Mouse (Mus musculus): Measurements from ENCODE around the gene Smco3. TPM values are rescaled to one million over a fixed set of nuclear protein-coding genes. Genes with fewer than 3 reads are reported as not detected.
"Not testable (repeated sequence)": the region's sequence is repeated elsewhere in the genome, so short reads cannot be mapped to it uniquely, and the experiment has no call there.

Gene Smco3
- not detected in 2 replicates for polyA plus RNA-seq (2012; rRNA removed)

GRCm38 (mm10) chr6:136835352-136835751 lies at the start of gene Smco3:
TSS of gene Smco3 (minus strand) at chr6:136835452.
- H3K36me3 ChIP-seq (ENCODE audit: control insufficient read depth, insufficient read depth, low read length): no peaks in the 10 kb centered on the region
- TF ChIP-seq POLR2A (IDR thresholded peaks at IDR 0.05; ENCODE audit: low read depth, low read length) (no peak), CTCF (IDR thresholded peaks at IDR 0.05; ENCODE audit: extremely low read depth, insufficient read depth, insufficient read length, insufficient replicate concordance) (no peak)
- H3K4me3 ChIP-seq (ENCODE audit: extremely low read depth, insufficient read depth, insufficient read length): no peak within 1 kb of the TSS
- no peak for DNase-seq (ENCODE audit: low read depth in 1 of 2, low spot score in 2 of 2)
- 80% methylated on average over 4 of the region's 4 CpGs for WGBS
- no peaks in the 10 kb centered on the region for H3K4me1 ChIP-seq (ENCODE audit: control insufficient read depth, insufficient read depth, insufficient read length)
- H3K27ac ChIP-seq (ENCODE audit: insufficient read depth, low read length): no peak within 1 kb of the TSS
- H3K27me3 ChIP-seq (ENCODE audit: control insufficient read depth, insufficient read depth, low read length): no peaks in the 10 kb centered on the region

- not testable (repeated sequence) for H3K4me3 ChIP-seq (ENCODE audit: extremely low read depth, insufficient read depth, insufficient read length); H3K36me3 ChIP-seq (ENCODE audit: control insufficient read depth, insufficient read depth, low read length); H3K4me1 ChIP-seq (ENCODE audit: control insufficient read depth, insufficient read depth, insufficient read length); DNase-seq (ENCODE audit: low read depth in 1 of 2, low spot score in 2 of 2); H3K27ac ChIP-seq (ENCODE audit: insufficient read depth, low read length); H3K27me3 ChIP-seq (ENCODE audit: control insufficient read depth, insufficient read depth, low read length)
- WGBS: 81% methylated on average over 1 of the region's 1 CpGs
These were observed 49.5 kb upstream of the Smco3 start for GRCm38 (mm10) chr6:136884766-136885165.

GRCm38 (mm10) chr6:136883961-136884360 lies 48.7 kb upstream of the Smco3 start:
- TF ChIP-seq CTCF (IDR thresholded peaks at IDR 0.05; ENCODE audit: extremely low read depth, insufficient read depth, insufficient read length, insufficient replicate concordance): no peak
- TF ChIP-seq POLR2A (IDR thresholded peaks at IDR 0.05; ENCODE audit: low read depth, low read length): no peak
- Histone ChIP-seq H3K27me3 (ENCODE audit: control insufficient read depth, insufficient read depth, low read length) (no peaks in the 10 kb centered on the region), H3K27ac (ENCODE audit: insufficient read depth, low read length) (no peak overlapping the region), H3K4me3 (ENCODE audit: extremely low read depth, insufficient read depth, insufficient read length) (no peak overlapping the region), H3K36me3 (ENCODE audit: control insufficient read depth, insufficient read depth, low read length) (no peaks in the 10 kb centered on the region), H3K4me1 (ENCODE audit: control insufficient read depth, insufficient read depth, insufficient read length) (no peaks in the 10 kb centered on the region)
- WGBS: 82% methylated on average over 6 of the region's 6 CpGs
- DNase-seq (ENCODE audit: low read depth in 1 of 2, low spot score in 2 of 2): no peak

GRCm38 (mm10) chr6:136883431-136883915 lies 48.2 kb upstream of the Smco3 start:
- DNase-seq (ENCODE audit: low read depth in 1 of 2, low spot score in 2 of 2): no peak
- Histone ChIP-seq H3K4me3 (ENCODE audit: extremely low read depth, insufficient read depth, insufficient read length) (no peak overlapping the region), H3K27ac (ENCODE audit: insufficient read depth, low read length) (no peak overlapping the region), H3K27me3 (ENCODE audit: control insufficient read depth, insufficient read depth, low read length) (no peaks in the 10 kb centered on the region), H3K36me3 (ENCODE audit: control insufficient read depth, insufficient read depth, low read length) (no peaks in the 10 kb centered on the region), H3K4me1 (ENCODE audit: control insufficient read depth, insufficient read depth, insufficient read length) (no peaks in the 10 kb centered on the region)
- WGBS: 80% methylated on average over 3 of the region's 3 CpGs
- TF ChIP-seq POLR2A (IDR thresholded peaks at IDR 0.05; ENCODE audit: low read depth, low read length) (no peak), CTCF (IDR thresholded peaks at IDR 0.05; ENCODE audit: extremely low read depth, insufficient read depth, insufficient read length, insufficient replicate concordance) (no peak)

GRCm38 (mm10) chr6:136881678-136882077 lies 46.4 kb upstream of the Smco3 start:
- H3K27ac ChIP-seq (ENCODE audit: insufficient read depth, low read length): no peak overlapping the region

GRCm38 (mm10) chr6:136875670-136876069 lies 40.4 kb upstream of the Smco3 start, which contains the start of gene Mgp:
TSS of gene Mgp (minus strand) at chr6:136875823.
- DNase-seq (ENCODE audit: low read depth in 1 of 2, low spot score in 2 of 2): no peak
- Histone ChIP-seq H3K36me3 (ENCODE audit: control insufficient read depth, insufficient read depth, low read length) (no peaks in the 10 kb centered on the region), H3K27me3 (ENCODE audit: control insufficient read depth, insufficient read depth, low read length) (no peaks in the 10 kb centered on the region), H3K4me3 (ENCODE audit: extremely low read depth, insufficient read depth, insufficient read length) (no peak within 1 kb of the TSS), H3K27ac (ENCODE audit: insufficient read depth, low read length) (no peak within 1 kb of the TSS), H3K4me1 (ENCODE audit: control insufficient read depth, insufficient read depth, insufficient read length) (no peaks in the 10 kb centered on the region)
- WGBS: 75% methylated on average over 9 of the region's 9 CpGs
- TF ChIP-seq POLR2A (IDR thresholded peaks at IDR 0.05; ENCODE audit: low read depth, low read length): no peak
- TF ChIP-seq CTCF (IDR thresholded peaks at IDR 0.05; ENCODE audit: extremely low read depth, insufficient read depth, insufficient read length, insufficient replicate concordance): no peak

More at GRCm38 (mm10) chr6:136881678-136882077, 46.4 kb upstream of the Smco3 start:
- no peak for DNase-seq (ENCODE audit: low read depth in 1 of 2, low spot score in 2 of 2)
- H3K4me1 ChIP-seq (ENCODE audit: control insufficient read depth, insufficient read depth, insufficient read length): no peaks in the 10 kb centered on the region
- H3K4me3 ChIP-seq (ENCODE audit: extremely low read depth, insufficient read depth, insufficient read length): no peak overlapping the region
- no peaks in the 10 kb centered on the region for H3K36me3 ChIP-seq (ENCODE audit: control insufficient read depth, insufficient read depth, low read length)
- no peaks in the 10 kb centered on the region for H3K27me3 ChIP-seq (ENCODE audit: control insufficient read depth, insufficient read depth, low read length)
- TF ChIP-seq POLR2A (IDR thresholded peaks at IDR 0.05; ENCODE audit: low read depth, low read length): no peak
- no peak for TF ChIP-seq CTCF (IDR thresholded peaks at IDR 0.05; ENCODE audit: extremely low read depth, insufficient read depth, insufficient read length, insufficient replicate concordance)
- 89% methylated on average over 8 of the region's 8 CpGs for WGBS

- no peak for DNase-seq (ENCODE audit: low read depth in 1 of 2, low spot score in 2 of 2)
- TF ChIP-seq CTCF (IDR thresholded peaks at IDR 0.05; ENCODE audit: extremely low read depth, insufficient read depth, insufficient read length, insufficient replicate concordance): no peak
- TF ChIP-seq POLR2A (IDR thresholded peaks at IDR 0.05; ENCODE audit: low read depth, low read length): no peak
- Histone ChIP-seq H3K27ac (ENCODE audit: insufficient read depth, low read length) (no peak overlapping the region), H3K4me1 (ENCODE audit: control insufficient read depth, insufficient read depth, insufficient read length) (no peaks in the 10 kb centered on the region), H3K27me3 (ENCODE audit: control insufficient read depth, insufficient read depth, low read length) (no peaks in the 10 kb centered on the region), H3K4me3 (ENCODE audit: extremely low read depth, insufficient read depth, insufficient read length) (no peak overlapping the region), H3K36me3 (ENCODE audit: control insufficient read depth, insufficient read depth, low read length) (no peaks in the 10 kb centered on the region)
- 36% methylated on average over 8 of the region's 8 CpGs for WGBS
These were observed 39.3 kb upstream of the Smco3 start for GRCm38 (mm10) chr6:136874599-136874998.

Data from spleen, adult 2 months (tissue).